Mouse (Mus musculus) WW6 (cell line): ENCODE data around the gene Abi3.

Source experiments
- DNase-seq: peaks from one replicate; pipeline ENCODE4 v3.0.0-alpha.2; 2013; ENCODE audit warnings: low read depth, low spot score

Abi3 gene

GRCm38 (mm10) chr11:95838999-95839868 lies 3.0 kb downstream of the Abi3 start:
- DNase-seq: no peak

GRCm38 (mm10) chr11:95838598-95838997 lies 3.7 kb downstream of the Abi3 start:
- DNase-seq: no peak

GRCm38 (mm10) chr11:95837059-95837458 lies 5.2 kb downstream of the Abi3 start, which contains the start of gene Gngt2:
Gngt2 (plus strand) TSS chr11:95837216.
- no peak for DNase-seq

GRCm38 (mm10) chr11:95836433-95836832 lies 5.8 kb downstream of the Abi3 start:
- no peak for DNase-seq

GRCm38 (mm10) chr11:95835832-95836231 lies 6.4 kb downstream of the Abi3 start:
- no peak for DNase-seq

- DNase-seq: no peak
Measured at GRCm38 (mm10) chr11:95834742-95835710, 7.2 kb downstream of the Abi3 start.

- DNase-seq: no peak
Measured at GRCm38 (mm10) chr11:95834143-95834667, 8.1 kb downstream of the Abi3 start.

- no peak for DNase-seq
Measured at GRCm38 (mm10) chr11:95833631-95834142, 8.6 kb downstream of the Abi3 start.

- no peak for DNase-seq
Measured at GRCm38 (mm10) chr11:95833006-95833570, 9.2 kb downstream of the Abi3 start.

GRCm38 (mm10) chr11:95832129-95833005 lies 9.9 kb downstream of the Abi3 start:
- DNase-seq: no peak

GRCm38 (mm10) chr11:95831641-95832040 lies 10.6 kb downstream of the Abi3 start:
- DNase-seq: no peak

- DNase-seq: no peak
Measured at GRCm38 (mm10) chr11:95831276-95831619, 11.0 kb downstream of the Abi3 start.

- DNase-seq: no peak
Measured at GRCm38 (mm10) chr11:95830411-95831275, 11.6 kb downstream of the Abi3 start.

- DNase-seq: no peak
Measured at GRCm38 (mm10) chr11:95829526-95830050, 12.7 kb downstream of the Abi3 start.

GRCm38 (mm10) chr11:95828181-95828964 lies 13.9 kb downstream of the Abi3 start:
- DNase-seq: no peak

- no peak for DNase-seq
Measured at GRCm38 (mm10) chr11:95827464-95828085, 14.7 kb downstream of the Abi3 start.

- DNase-seq: no peak
Measured at GRCm38 (mm10) chr11:95827168-95827447, 15.2 kb downstream of the Abi3 start.
